Mouse (Mus musculus) left cerebral cortex, adult 2 months (tissue): ENCODE data around the gene Med8. TPM values are rescaled to one million over a fixed set of nuclear protein-coding genes. Genes with fewer than 3 reads are reported as not detected.

Source experiments
- DNase-seq, 2 experiments: peaks; one replicate each; pipeline ENCODE4 v3.0.0; 2021 to 2022; ENCODE audit warnings: low spot score in 2 of 2, mixed read lengths in 1 of 2; ENCODE audit errors: extremely low spot score in 1 of 2
- H3K27ac ChIP-seq: fragments of 200-600 bp; 2 replicates; pipeline ENCODE4 v1.8.1; 2022
- H3K4me3 ChIP-seq: fragments of 200-600 bp; 2 replicates; pipeline ENCODE4 v1.8.1; 2022
- CTCF ChIP-seq: fragments of 200-600 bp; IDR thresholded peaks from 2 replicates; pipeline ENCODE4 v1.8.1; 2022; ENCODE audit warnings: antibody characterized with exemption, mild to moderate bottlenecking, moderate library complexity
- intact Hi-C: fragments of 180-260 bp; cut with DNase I; formaldehyde crosslinking; loops from one replicate; pipeline ENCODE4 v1.15.1; 2025
- total RNA-seq, 2 experiments: library from RNA; stranded (reverse); gene quantifications; 2 replicates each; pipeline ENCODE4 v1.2.3; 2021

Gene Med8
- total RNA-seq, 2 experiments from 2014 or later = 54.2 to 63.5 TPM

DNA sequence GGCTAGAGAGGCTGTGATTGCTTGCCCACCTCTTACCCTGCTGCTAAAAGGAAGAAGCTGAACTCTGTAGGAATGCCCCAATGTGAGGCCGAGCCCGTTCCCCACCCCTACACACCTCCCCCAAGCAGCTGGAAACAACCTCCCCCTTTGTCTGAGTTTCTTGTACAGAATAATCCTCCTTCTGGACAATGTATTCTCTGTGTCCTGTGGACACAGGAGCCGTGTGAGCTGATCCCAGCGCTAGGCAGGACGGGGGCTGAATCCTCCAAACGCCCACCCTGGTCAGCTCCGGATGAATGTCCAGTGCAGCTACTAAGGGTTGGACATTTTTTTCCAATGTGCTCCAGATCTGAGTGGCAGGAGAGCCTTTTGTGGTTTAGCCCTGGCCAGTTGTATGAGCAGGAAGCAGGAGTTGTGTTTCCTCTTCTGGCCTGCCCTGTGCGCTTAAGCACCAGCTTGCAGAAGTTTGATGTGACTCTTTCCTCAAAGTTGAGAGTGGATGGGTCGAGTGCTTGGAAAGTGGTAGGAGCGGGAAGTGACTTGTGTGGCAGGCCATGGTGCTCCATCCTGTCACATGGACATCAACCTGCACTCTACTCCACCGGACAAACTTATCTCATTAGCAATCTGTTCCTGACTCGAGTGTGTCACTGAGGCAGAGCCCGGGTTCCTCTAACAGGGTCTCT, 8.1 kb downstream of the Med8 start:
- no peak for DNase-seq
- TF ChIP-seq CTCF = no peak
- Histone ChIP-seq H3K27ac (peak overlapping the region; percentile 65), H3K4me3 (no peak overlapping the region)
- intact Hi-C loops = no loop called here

DNA sequence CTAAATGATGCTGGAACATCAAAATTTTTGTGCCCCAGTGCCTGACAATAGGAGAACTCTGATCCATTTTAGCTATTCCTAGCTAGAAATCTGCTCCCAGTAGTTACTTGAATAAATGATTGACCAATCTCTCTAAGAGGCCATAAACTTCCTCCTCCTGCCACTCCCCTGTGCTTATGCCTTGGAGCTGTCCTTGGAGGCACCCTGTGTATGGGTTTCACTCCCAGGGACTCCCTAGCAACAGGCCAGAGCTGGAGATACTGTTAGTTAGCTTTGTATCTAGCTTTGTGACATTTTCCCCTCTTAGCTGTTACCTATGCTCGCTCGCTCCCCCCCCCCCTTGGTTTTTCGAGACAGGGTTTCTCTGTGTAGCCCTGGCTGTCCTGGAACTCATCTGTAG, 12.2 kb downstream of the Med8 start:
- DNase-seq = no peak
- intact Hi-C loops = no loop called here
- Histone ChIP-seq H3K27ac (no peak overlapping the region), H3K4me3 (no peak overlapping the region)
- no peak for TF ChIP-seq CTCF

DNA sequence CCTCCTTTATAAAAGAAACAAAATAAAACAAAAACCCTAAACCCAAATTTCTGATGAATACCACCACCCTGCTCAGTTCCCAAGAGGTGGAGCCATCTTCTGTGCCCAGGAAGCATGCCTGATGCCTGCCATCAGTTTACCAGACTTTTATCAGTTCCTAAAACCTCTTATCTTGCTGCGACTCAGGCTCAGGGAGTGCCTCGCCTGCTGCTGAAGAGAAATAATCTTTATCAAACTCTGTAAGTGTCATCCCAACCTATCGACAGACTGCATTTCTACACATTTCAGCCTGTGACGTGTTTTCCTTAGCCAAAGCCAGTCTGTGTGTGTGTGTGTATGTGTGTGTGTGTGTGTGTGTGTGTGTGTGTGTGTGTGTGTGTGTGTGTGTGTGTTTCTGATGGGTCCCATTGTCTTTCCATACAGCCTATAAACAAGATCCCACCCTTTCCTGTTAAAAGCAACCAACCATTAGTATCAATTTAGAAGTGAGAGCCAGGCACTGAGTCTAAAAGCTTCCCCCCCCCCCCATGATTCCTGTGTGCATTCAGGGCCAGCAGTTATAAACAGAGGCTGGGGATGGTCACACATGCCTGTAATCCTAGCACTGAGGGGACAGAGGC, 15.5 kb downstream of the Med8 start:
- no peak overlapping the region for H3K4me3 ChIP-seq
- H3K27ac ChIP-seq = no peak overlapping the region
- no peak for DNase-seq
- TF ChIP-seq CTCF = no peak
- intact Hi-C loops = no loop called here

DNA sequence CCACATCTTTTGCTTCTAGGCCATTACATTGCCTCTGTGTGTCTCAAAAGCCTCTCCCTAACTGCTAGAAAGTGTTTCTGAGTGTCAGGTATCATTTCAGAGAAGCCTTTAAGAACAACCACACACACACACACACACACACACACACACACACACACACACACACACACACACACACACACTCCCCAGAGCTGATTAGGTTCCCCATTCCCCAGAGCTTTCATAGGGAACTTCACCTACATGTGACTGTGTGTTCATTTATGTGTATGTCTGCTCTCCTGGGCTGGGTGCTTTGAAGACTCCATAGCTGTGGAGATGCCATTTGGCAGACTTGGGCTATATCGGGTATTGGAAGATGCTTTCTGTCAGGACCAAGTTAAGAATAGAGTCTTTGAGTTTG, 16.2 kb downstream of the Med8 start:
- no peak overlapping the region for H3K4me3 ChIP-seq
- no peak for TF ChIP-seq CTCF
- DNase-seq = no peak
- no peak overlapping the region for H3K27ac ChIP-seq
- intact Hi-C loops = no loop called here

DNA sequence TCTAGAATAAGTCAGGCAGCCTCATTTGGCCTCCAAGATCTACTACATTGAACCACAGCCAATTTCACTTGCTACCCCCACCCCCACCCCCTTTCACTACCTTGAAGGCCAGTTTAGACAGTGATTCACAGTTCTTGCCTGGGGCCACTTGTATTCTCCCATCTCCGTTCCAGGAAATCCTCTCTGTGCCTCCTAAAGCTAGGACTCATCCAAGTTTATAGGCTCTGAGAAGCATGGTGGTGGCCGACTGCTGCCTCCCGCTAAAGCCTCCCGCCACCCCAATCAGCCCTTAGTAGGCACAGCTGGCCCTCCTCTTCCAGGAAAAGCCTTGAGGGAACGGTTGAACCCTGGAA, 18.3 kb downstream of the Med8 start:
- Histone ChIP-seq H3K4me3 (peak overlapping the region; percentile 56), H3K27ac (peak overlapping the region; percentile 86)
- intact Hi-C loops = loop anchor here (2.0 kb wide), 1 partner anchor 15 kb away; no protein-coding TSS in a partner anchor
- TF ChIP-seq CTCF = no peak
- no peak for DNase-seq

DNA sequence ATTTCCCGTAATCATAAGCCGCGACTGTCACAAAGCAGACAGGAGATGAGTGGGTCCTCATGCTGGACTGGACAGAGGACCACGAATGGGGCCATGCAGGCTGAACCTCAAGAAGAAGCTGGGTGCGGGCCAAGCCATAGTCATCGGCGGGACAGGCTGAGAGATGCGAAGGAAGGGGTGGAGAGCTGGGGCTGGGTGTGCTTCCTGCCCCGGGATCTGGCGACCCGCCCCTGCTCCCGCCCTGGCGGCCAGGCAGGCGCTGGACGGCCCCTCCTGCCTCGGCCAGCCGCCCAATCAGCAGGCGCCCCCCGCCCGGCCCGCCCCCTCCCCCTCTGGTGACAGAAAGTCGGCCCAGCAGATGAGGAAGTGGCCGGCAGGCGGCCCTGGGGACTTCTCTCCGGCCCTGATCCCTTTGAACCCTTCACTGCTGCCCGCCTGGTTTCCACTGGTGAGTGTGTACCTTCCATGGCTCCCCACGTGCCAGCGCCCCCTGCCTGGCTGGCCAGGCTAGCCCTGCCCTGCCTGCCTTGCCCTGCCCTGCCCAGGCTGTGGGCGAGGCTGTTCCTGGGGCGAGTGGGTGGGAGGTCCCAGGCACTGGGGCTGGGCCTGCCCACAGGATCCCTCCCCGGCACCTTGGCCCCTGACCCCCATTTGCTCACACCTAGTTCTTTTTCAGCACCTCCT, 18.8 kb downstream of the Med8 start, which contains the start of gene Elovl1:
Gene Elovl1, plus strand, starts transcription at position 326 of the 684 bp plus-strand sequence.
- Histone ChIP-seq H3K4me3 (peak within 1 kb of the TSS; percentile 56), H3K27ac (peak within 1 kb of the TSS; percentile 86)
- peak; percentile 42 for TF ChIP-seq CTCF
- intact Hi-C loops = loop anchor here (2.0 kb wide), 1 partner anchor 15 kb away; no protein-coding TSS in a partner anchor
- DNase-seq = peak; percentile 56 to 74

DNA sequence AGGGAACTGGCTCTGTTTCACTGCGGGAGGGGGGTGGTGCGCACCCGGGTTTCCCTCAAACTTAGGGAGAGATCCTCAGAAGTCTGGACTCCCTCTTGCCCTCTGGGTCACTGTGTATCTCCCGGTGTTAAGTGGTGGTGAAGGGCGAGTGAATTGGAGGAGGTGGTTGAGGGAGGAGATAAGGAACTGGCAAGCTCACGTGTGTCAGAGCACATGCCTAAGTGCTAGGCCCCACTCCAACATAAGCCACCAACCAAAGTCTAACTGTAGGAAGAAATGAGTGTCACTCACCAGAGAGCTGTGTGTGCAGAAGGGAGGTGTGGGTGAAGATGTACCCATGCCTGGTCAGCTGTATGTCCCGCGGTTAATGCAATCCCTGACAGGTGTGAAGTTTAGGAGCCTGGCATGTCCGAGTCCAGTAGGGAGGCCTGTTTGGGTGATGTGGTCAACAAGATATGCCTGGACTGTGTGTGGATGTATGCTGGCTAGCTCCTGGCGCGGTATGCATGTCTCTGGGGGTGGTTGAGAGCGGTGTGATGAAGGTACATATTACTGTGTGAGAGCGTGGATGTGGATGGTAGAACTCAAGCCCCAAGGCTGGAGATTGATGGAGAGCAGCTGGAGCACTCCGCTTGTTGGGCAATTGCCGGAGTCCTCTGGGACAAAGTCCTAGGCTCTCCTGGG, 19.5 kb downstream of the Med8 start:
- TF ChIP-seq CTCF = no peak
- DNase-seq = no peak
- intact Hi-C loops = no loop called here
- Histone ChIP-seq H3K4me3 (peak overlapping the region; percentile 56), H3K27ac (peak overlapping the region; percentile 85)

DNA sequence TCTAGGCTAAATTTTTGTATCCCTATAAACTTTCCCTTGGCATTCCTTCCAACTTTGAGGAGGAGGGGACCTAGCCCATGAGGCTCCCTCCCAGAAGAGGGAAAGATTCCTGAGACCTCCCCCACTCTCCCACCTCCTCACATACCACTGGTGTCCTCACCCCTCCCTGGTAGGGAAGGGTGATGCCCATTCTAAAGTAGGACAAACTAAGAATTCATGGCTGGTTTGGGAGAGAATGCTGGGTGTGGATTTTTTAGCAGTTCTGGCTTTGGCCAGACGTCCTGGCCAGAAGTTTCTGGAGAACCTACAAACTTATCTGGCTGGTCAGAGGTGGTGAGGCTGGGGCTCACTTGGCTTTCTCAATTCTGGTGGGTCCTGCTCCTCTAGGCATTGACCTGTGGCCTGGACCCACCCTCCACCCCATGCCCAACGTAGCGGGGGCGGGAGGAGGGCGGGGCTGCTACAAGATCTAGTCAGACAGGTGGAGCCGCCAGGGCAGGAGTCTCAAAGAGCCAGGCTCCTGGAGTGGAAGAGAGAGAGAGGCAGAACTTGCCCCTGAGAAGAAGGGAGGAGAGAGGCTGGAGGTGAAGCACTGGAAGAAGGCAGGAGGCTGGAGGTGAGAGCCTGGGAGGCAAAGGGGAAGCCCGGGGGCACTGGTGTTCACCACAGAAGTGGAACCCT, 20.2 kb downstream of the Med8 start:
- no peak overlapping the region; the same call in 1 of the 2 replicates for H3K4me3 ChIP-seq
- no peak for TF ChIP-seq CTCF
- intact Hi-C loops = no loop called here
- no peak overlapping the region for H3K27ac ChIP-seq
- DNase-seq = no peak

DNA sequence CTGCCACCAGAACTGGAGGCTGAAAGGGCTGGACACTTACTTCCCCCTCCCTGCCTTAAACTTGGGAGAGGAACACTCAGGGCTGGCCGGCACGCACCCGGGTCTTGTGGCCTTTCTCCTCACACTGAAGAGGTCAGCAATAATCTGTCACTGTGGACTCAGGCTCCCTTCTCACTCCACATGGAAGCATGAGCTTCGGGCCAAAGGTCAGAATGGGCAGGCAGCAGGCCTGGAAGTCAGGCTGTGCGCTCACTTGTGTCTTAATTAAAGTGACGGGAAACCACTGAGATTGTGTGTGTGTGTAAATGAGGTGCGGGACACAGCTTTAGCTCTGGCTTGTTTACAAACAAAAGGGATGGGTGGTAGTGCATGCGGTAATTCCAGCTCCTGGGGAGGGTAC, 23.2 kb downstream of the Med8 start:
- no peak overlapping the region for H3K27ac ChIP-seq
- intact Hi-C loops = no loop called here
- no peak for TF ChIP-seq CTCF
- no peak for DNase-seq
- no peak overlapping the region for H3K4me3 ChIP-seq

DNA sequence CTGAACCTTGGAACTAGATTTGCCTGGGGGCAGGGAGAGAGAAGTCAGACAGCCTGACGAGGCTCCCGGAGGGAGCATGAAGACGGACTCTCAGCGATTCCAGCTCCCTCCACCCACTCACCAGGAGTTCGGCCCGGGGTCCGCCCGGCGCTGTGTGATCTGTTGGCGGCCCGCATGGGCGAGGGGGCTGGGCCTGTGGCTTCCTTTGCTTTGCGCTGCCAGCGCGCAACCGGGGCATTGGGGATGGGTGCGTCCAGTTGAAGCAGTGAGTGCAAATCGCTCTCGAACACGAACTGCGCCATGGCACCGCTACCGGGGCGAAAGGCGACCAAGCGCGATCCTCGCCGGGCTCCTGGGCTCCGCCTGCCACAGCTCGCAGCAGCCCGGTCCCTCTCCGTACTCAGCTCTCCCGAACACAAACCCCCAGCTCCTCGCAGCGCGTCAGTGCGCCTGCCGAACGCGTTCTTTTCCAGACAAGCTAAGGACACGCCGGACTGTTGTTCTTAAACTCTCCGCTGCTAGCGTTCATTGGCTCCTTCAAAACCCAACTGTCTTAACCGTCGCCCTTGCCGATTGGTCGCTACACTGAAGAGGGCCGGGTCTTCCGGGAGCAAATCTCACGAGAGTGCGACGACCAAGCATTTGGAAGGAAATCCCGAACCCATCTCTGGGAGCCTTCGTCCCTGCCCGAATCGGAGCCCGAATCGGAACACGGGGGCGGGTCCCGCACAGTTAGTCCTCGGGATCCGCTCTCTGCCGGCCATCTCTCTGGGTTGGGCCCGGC, 27.9 kb downstream of the Med8 start, which contains the start of gene Cdc20:
Gene Cdc20, minus strand, starts transcription at position 533 of the 784 bp plus-strand sequence.
- Histone ChIP-seq H3K27ac (no peak within 1 kb of the TSS; the same call in 1 of the 2 replicates), H3K4me3 (peak within 1 kb of the TSS; percentile 49)
- TF ChIP-seq CTCF = no peak; the same call in 1 of the 2 replicates
- intact Hi-C loops = no loop called here
- DNase-seq = peak; percentile 71 to 85
